In the genomic region with DNA sequence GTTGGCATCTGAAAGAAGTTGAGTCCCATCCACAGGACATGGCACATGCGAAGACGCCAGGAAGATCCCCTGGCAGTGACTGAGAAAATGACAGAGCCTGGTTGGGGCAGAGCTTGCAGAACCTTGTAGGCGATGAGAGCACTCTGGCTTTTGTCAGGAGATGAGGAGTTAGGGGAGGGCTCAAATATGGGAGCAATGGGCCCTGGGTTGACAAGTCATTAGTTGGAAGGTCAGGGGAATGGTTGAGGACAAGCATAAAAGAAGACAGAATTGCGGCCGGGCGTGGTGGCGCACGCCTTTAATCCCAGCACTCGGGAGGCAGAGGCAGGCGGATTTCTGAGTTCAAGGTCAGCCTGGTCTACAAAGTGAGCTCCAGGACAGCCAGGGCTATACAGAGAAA, we compare ENCODE assay signal across 6 mouse cellular contexts. TPM values are rescaled to one million over a fixed set of nuclear protein-coding genes. Genes with fewer than 3 reads are reported as not detected.
DNase-seq lines count a peak whose midpoint lies in the region.
"Not testable (repeated sequence)": the region's sequence is repeated elsewhere in the genome, so short reads cannot be mapped to it uniquely, and the experiment has no call there.

No protein-coding gene starts in this region.

- H3K36me3 ChIP-seq in heart, embryonic 10.5 days; midbrain, embryonic 10.5 days: not testable (repeated sequence)

- DNase-seq in ES-CJ7 (ENCODE audit: low read depth, low spot score) (peak; percentile 45), ZHBTc4 (ENCODE audit: low read depth, low spot score) (peak; percentile 65)
- DNase-seq in cerebellum, adult 11-12 months = peak; percentile 45
- DNase-seq in cerebellum, adult 9-11 months = peak; percentile 50
- DNase-seq in heart, embryonic 10.5 days (ENCODE audit: low spot score) = peak; percentile 50
- peak; percentile 10 for DNase-seq in midbrain, embryonic 10.5 days (ENCODE audit: low spot score)

- not testable (repeated sequence) for H3K9me3 ChIP-seq in heart, embryonic 10.5 days; midbrain, embryonic 10.5 days (replicated peaks)

- H3K27ac ChIP-seq in heart, embryonic 10.5 days; midbrain, embryonic 10.5 days (replicated peaks): not testable (repeated sequence)

- WGBS in heart, embryonic 10.5 days = 81% methylated on average over 10 of the region's 10 CpGs
- 87% methylated on average over 10 of the region's 10 CpGs for WGBS in midbrain, embryonic 10.5 days

- peaks cover 27% of the 10 kb centered on the region for H3K4me1 ChIP-seq in heart, embryonic 10.5 days
- peaks cover 34% of the 10 kb centered on the region for H3K4me1 ChIP-seq in midbrain, embryonic 10.5 days

- H3K4me3 ChIP-seq in heart, embryonic 10.5 days; midbrain, embryonic 10.5 days: not testable (repeated sequence)

- peaks cover 13% of the 10 kb centered on the region for H3K27me3 ChIP-seq in heart, embryonic 10.5 days (ENCODE audit: insufficient read depth, poor library complexity, severe bottlenecking)
- H3K27me3 ChIP-seq in midbrain, embryonic 10.5 days (ENCODE audit: low read depth, poor library complexity, severe bottlenecking) = peaks cover 33% of the 10 kb centered on the region

RNA-seq across cellular contexts. Expression of gene Cnnm2, which starts 1.5 kb away (rescaled TPM):
- 2.7 and 3.0 TPM in 2 replicates for polyA plus RNA-seq in heart, embryonic 10.5 days (2016; fragmentation: Nextera tagmentation; extraction: Ambion mirVana)
- polyA plus RNA-seq in midbrain, embryonic 10.5 days (2016; fragmentation: Nextera tagmentation; extraction: Ambion mirVana) = 2.7 TPM in 2 replicates

RNA-seq across cellular contexts. Expression of gene As3mt, which starts 52.7 kb away (rescaled TPM):
- 46.2 and 55.0 TPM in 2 replicates for polyA plus RNA-seq in heart, embryonic 10.5 days (2016; fragmentation: Nextera tagmentation; extraction: Ambion mirVana)
- 30.0 and 32.4 TPM in 2 replicates for polyA plus RNA-seq in midbrain, embryonic 10.5 days (2016; fragmentation: Nextera tagmentation; extraction: Ambion mirVana)

Comparison
In these comparisons a context has a peak if more than half of its experiments do, and no peak if none do; other contexts are left out.
1. DNase-seq: peak in every context shown above with its lines; median percentile 65 in ZHBTc4; 50 in cerebellum, adult 9-11 months; 50 in heart, embryonic 10.5 days; 45 in ES-CJ7; 45 in cerebellum, adult 11-12 months; 10 in midbrain, embryonic 10.5 days.